Mouse (Mus musculus) MEL (cell line): ENCODE measurements around the gene Rps6ka1.

Source experiments
- CTCF ChIP-seq, 3 experiments: IDR thresholded peaks in 2 of 3; conservative IDR thresholded peaks in 1 of 3; 2 replicates each; pipeline ENCODE4 v1.5.1; 2011 to 2012; ENCODE audit warnings: low read length in 3 of 3, low read depth in 2 of 3, mild to moderate bottlenecking in 2 of 3, improper control_type of control experiment in 1 of 3, inconsistent platforms in 1 of 3, mixed read lengths in 1 of 3, moderate library complexity in 1 of 3; ENCODE audit not compliant: control insufficient read depth in 1 of 3, insufficient read depth in 1 of 3, poor library complexity in 1 of 3, severe bottlenecking in 1 of 3
- E2F4 ChIP-seq: IDR thresholded peaks from 2 replicates; pipeline ENCODE4 v1.6.1; 2011; ENCODE audit warnings: low read depth, low read length, improper control_type of control experiment, borderline replicate concordance
- MAX ChIP-seq: IDR thresholded peaks from 2 replicates; pipeline ENCODE4 v1.6.1; 2011; ENCODE audit warnings: low read length, improper control_type of control experiment
- MXI1 ChIP-seq: IDR thresholded peaks from 2 replicates; pipeline ENCODE4 v1.6.1; 2011; ENCODE audit warnings: mild to moderate bottlenecking, low read depth, low read length, improper control_type of control experiment
- NRF1 ChIP-seq: IDR thresholded peaks from 2 replicates; pipeline ENCODE4 v1.6.1; 2014; ENCODE audit warnings: low read depth, mild to moderate bottlenecking, inconsistent platforms, low read length, improper control_type of control experiment, moderate library complexity; ENCODE audit not compliant: poor library complexity, insufficient read depth, severe bottlenecking
- TCF12 ChIP-seq: IDR thresholded peaks from 2 replicates; pipeline ENCODE4 v1.6.1; 2014; ENCODE audit warnings: low read depth, mild to moderate bottlenecking, inconsistent platforms, low read length, improper control_type of control experiment, moderate library complexity
- ZC3H11A ChIP-seq: IDR thresholded peaks from 2 replicates; pipeline ENCODE4 v1.6.1; 2012; ENCODE audit warnings: low read depth, mild to moderate bottlenecking, inconsistent platforms, low read length, improper control_type of control experiment

- TF ChIP-seq MXI1: no peak
- TF ChIP-seq MAX: no peak
- TF ChIP-seq CTCF (IDR thresholded peaks at IDR 0.05 in 2 of 3, conservative IDR thresholded peaks at IDR 0.05 in 1 of 3; ENCODE audit: control insufficient read depth in 1 of 3, insufficient read depth in 1 of 3, low read depth in 2 of 3, low read length in 3 of 3, poor library complexity in 1 of 3, severe bottlenecking in 1 of 3): no peak
- no peak for TF ChIP-seq ZC3H11A
- TF ChIP-seq E2F4: no peak
- TF ChIP-seq NRF1: no peak
- no peak for TF ChIP-seq TCF12
Observed at GRCm38 (mm10) chr4:133841035-133841434, 46.6 kb downstream of the Rps6ka1 start.
